Mouse (Mus musculus): ENCODE measurements around the gene Gimap9. TPM values are rescaled to one million over a fixed set of nuclear protein-coding genes. Genes with fewer than 3 reads are reported as not detected.
"Not testable (repeated sequence)": the region's sequence is repeated elsewhere in the genome, so short reads cannot be mapped to it uniquely, and the experiment has no call there.

Gimap9 gene
- polyA plus RNA-seq, 1 experiment from 2014 or later: 3.2 TPM

DNA sequence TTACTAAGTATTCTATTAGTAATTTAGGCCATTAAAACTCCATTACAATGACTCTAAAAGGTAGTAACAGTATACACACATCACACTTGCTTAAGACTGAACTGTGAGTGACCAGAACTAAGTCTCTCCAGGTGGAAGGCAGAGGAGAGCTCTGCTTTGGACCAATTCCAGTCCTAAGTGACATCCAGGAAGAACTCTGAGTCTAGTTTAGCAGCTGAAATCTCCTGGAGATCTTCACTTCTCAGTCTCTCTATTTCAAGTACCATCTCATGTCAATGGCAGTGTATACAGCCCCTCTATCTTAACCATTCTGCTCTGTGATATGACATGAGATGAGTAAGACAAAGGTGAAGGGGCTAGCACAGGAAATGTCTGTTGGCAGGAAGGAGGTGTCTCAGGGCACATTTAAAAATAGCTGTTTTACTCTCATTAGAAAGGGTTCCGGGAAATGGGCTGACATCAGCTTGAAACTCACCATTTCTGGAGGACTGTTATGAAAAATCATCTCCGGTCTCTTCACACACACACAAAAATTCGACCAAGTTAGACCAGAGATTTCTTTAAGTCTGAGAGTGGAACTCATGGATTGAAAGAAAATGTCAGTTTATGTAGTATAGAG lies 5.7 kb downstream of the Gimap9 start:
- DNase-seq (ENCODE audit: low spot score): no peak
- Histone ChIP-seq H3K9me3 (ENCODE audit: control insufficient read depth, low read length) (no peaks in the 10 kb centered on the region), H3K27ac (replicated peaks) (no peak overlapping the region), H3K36me3 (ENCODE audit: control insufficient read depth, insufficient read depth, low read length) (no peaks in the 10 kb centered on the region), H3K27me3 (ENCODE audit: control insufficient read depth, insufficient read depth, low read length) (no peaks in the 10 kb centered on the region), H3K4me3 (ENCODE audit: low read depth, low read length) (no peak overlapping the region), H3K4me1 (replicated peaks; ENCODE audit: control insufficient read depth, insufficient read depth) (no peaks in the 10 kb centered on the region), H3K9ac (ENCODE audit: low read length) (no peak overlapping the region), H3K4me2 (replicated peaks; ENCODE audit: low read depth) (no peak overlapping the region)
- WGBS: 68% methylated on average over 3 of the region's 3 CpGs
- no peak for TF ChIP-seq CTCF (IDR thresholded peaks at IDR 0.05; ENCODE audit: low read depth)
- TF ChIP-seq EP300 (optimal IDR thresholded peaks at IDR 0.05): no peak
- ATAC-seq (ENCODE audit: low FRiP score, low TSS enrichment): no peak

DNA sequence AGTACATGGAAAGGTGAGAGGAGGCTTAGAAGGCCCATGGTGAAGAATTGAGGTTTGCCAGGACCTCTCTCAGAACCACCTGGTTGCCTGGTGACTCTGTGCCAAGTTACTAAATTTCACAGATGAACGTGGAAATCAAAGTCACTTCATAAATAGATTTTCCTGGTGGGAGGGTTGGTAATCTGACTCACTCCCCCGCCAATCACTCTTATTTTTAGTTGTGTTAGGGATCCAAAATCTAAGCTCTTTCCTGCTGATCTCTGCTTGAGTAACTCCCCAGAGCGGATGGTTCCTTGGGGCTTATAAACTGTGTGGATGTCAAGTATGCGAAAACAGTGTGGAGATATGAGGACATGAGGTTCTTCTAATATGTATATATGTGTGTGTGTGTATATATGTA lies 6.3 kb downstream of the Gimap9 start:
- 61% methylated on average over 4 of the region's 4 CpGs for WGBS
- no peaks in the 10 kb centered on the region for H3K4me1 ChIP-seq (replicated peaks; ENCODE audit: control insufficient read depth, insufficient read depth)
- H3K4me2 ChIP-seq (replicated peaks; ENCODE audit: low read depth): no peak overlapping the region
- TF ChIP-seq CTCF (IDR thresholded peaks at IDR 0.05; ENCODE audit: low read depth) (no peak), EP300 (optimal IDR thresholded peaks at IDR 0.05) (no peak)
- no peak overlapping the region for H3K27ac ChIP-seq (replicated peaks)
- no peaks in the 10 kb centered on the region for H3K27me3 ChIP-seq (ENCODE audit: control insufficient read depth, insufficient read depth, low read length)
- H3K36me3 ChIP-seq (ENCODE audit: control insufficient read depth, insufficient read depth, low read length): no peaks in the 10 kb centered on the region
- H3K9ac ChIP-seq (ENCODE audit: low read length): no peak overlapping the region
- no peak overlapping the region for H3K4me3 ChIP-seq (ENCODE audit: low read depth, low read length)
- H3K9me3 ChIP-seq (ENCODE audit: control insufficient read depth, low read length): no peaks in the 10 kb centered on the region
- DNase-seq (ENCODE audit: low spot score): no peak
- no peak for ATAC-seq (ENCODE audit: low FRiP score, low TSS enrichment)

DNA sequence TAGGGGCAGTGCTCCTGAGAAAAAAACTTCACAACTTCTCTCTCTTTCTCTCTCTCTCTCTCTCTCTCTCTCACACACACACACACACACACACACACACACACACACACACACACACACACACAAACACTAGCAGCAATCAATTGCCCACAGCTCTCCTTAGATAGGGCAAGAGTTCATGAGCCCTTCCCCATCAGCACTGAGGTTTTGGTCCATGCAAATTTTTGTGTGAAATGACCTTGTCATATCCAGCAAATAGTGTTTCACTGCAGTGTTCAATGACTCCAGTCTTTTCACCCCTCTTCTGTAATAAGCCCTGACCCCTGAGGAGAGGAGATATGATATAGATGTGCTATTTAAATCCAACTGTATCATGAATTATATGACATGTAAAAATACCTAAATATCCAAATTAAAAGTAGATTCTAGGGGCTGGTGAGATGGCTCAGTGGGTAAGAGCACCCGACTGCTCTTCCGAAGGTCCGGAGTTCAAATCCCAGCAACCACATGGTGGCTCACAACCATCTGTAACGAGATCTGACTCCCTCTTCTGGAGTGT lies 7.4 kb downstream of the Gimap9 start:
- not testable (repeated sequence) for H3K27ac ChIP-seq (replicated peaks); H3K36me3 ChIP-seq (ENCODE audit: control insufficient read depth, insufficient read depth, low read length); H3K9me3 ChIP-seq (ENCODE audit: control insufficient read depth, low read length); H3K4me1 ChIP-seq (replicated peaks; ENCODE audit: control insufficient read depth, insufficient read depth); DNase-seq (ENCODE audit: low spot score); ATAC-seq (ENCODE audit: low FRiP score, low TSS enrichment); H3K4me2 ChIP-seq (replicated peaks; ENCODE audit: low read depth); H3K4me3 ChIP-seq (ENCODE audit: low read depth, low read length); H3K27me3 ChIP-seq (ENCODE audit: control insufficient read depth, insufficient read depth, low read length); H3K9ac ChIP-seq (ENCODE audit: low read length)
- WGBS: 98% methylated on average over 3 of the region's 4 CpGs

DNA sequence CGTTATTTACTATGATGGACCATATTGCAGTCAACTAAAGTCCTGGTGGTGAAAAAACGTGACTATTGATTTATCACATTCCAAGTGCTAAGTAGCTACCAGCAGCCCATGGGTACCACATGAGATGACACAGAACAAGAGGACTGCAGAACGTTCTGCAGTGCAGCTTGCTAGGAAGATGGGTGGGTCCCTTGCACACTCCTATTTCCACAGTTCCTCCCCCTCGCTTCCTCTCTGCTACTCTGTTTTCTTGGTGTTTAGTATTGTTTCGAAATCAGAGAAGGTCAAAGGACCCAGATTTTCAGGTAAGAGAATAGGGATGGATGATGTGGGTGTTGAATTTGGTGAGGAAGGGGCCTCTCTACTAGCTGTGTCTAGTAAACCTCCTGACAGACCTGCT lies 8.4 kb downstream of the Gimap9 start, which contains the start of gene Gimap4:
Gene Gimap4, plus strand, starts transcription at position 231 of the 400 bp plus-strand sequence.
- no peak for ATAC-seq (ENCODE audit: low FRiP score, low TSS enrichment)
- Histone ChIP-seq H3K9ac (ENCODE audit: low read length) (no peak within 1 kb of the TSS), H3K27ac (replicated peaks) (no peak within 1 kb of the TSS; the same call in 1 of the 2 replicates), H3K27me3 (ENCODE audit: control insufficient read depth, insufficient read depth, low read length) (no peaks in the 10 kb centered on the region), H3K4me2 (replicated peaks; ENCODE audit: low read depth) (no peak within 1 kb of the TSS), H3K4me1 (replicated peaks; ENCODE audit: control insufficient read depth, insufficient read depth) (no peaks in the 10 kb centered on the region), H3K36me3 (ENCODE audit: control insufficient read depth, insufficient read depth, low read length) (no peaks in the 10 kb centered on the region), H3K4me3 (ENCODE audit: low read depth, low read length) (no peak within 1 kb of the TSS), H3K9me3 (ENCODE audit: control insufficient read depth, low read length) (no peaks in the 10 kb centered on the region)
- no peak for TF ChIP-seq EP300 (optimal IDR thresholded peaks at IDR 0.05)
- DNase-seq (ENCODE audit: low spot score): peak; percentile 2
- whole genome bisulfite sequencing: 62% methylated on average over 5 of the region's 5 CpGs

DNA sequence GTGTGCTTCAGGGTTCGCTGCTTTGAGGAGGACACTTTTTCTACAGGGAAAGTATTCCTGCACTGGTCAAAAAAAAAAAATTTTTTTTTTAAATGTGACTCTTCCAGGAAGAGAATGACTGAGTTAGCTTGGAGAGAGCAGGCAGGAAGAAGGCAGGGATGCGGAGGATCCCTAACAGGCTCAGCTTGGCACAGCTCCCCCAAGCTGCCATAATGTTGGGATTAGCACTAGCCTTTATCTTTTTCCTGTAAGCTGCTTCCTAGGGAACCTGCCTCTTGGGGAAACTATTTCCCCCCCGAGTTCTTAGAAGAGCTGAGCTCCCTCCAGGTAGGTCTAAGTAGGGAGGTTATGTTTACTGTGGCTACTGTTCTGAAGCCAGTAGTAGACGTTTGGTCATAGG lies 8.9 kb downstream of the Gimap9 start:
- Histone ChIP-seq H3K36me3 (ENCODE audit: control insufficient read depth, insufficient read depth, low read length) (no peaks in the 10 kb centered on the region), H3K4me2 (replicated peaks; ENCODE audit: low read depth) (no peak overlapping the region), H3K27me3 (ENCODE audit: control insufficient read depth, insufficient read depth, low read length) (no peaks in the 10 kb centered on the region), H3K27ac (replicated peaks) (no peak overlapping the region; the same call in 1 of the 2 replicates), H3K9me3 (ENCODE audit: control insufficient read depth, low read length) (no peaks in the 10 kb centered on the region), H3K4me3 (ENCODE audit: low read depth, low read length) (no peak overlapping the region), H3K9ac (ENCODE audit: low read length) (no peak overlapping the region), H3K4me1 (replicated peaks; ENCODE audit: control insufficient read depth, insufficient read depth) (no peaks in the 10 kb centered on the region)
- 56% methylated on average over 4 of the region's 4 CpGs for WGBS
- DNase-seq (ENCODE audit: low spot score) (no peak), ATAC-seq (ENCODE audit: low FRiP score, low TSS enrichment) (no peak)
- TF ChIP-seq EP300 (optimal IDR thresholded peaks at IDR 0.05) (no peak), CTCF (IDR thresholded peaks at IDR 0.05; ENCODE audit: low read depth) (no peak)

DNA sequence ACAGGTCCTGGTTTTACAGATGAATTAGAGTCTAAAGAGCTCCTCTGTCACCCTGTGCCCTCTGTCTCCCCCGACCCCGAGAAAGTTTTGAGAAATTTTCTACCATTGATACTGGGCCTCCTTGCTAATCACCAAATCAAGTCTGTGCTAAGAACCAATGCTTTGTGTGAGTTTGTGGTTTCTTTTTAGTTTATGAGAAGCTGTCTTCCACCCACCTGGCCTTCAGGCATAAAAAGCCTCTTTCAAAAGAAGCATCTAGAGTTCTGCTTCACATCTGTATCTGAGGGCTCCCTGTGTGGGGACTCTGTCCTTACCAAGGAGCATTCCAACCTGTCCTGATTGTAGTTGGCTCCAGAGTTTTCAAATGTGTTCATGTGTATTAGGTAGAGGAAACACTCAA lies 9.3 kb downstream of the Gimap9 start:
- Histone ChIP-seq H3K27me3 (ENCODE audit: control insufficient read depth, insufficient read depth, low read length) (no peaks in the 10 kb centered on the region), H3K9me3 (ENCODE audit: control insufficient read depth, low read length) (no peaks in the 10 kb centered on the region), H3K4me3 (ENCODE audit: low read depth, low read length) (no peak overlapping the region), H3K4me2 (replicated peaks; ENCODE audit: low read depth) (no peak overlapping the region), H3K36me3 (ENCODE audit: control insufficient read depth, insufficient read depth, low read length) (no peaks in the 10 kb centered on the region), H3K9ac (ENCODE audit: low read length) (no peak overlapping the region), H3K4me1 (replicated peaks; ENCODE audit: control insufficient read depth, insufficient read depth) (no peaks in the 10 kb centered on the region), H3K27ac (replicated peaks) (peak overlapping the region; percentile 8; the same call in 1 of the 2 replicates)
- TF ChIP-seq EP300 (optimal IDR thresholded peaks at IDR 0.05): no peak
- no peak for TF ChIP-seq CTCF (IDR thresholded peaks at IDR 0.05; ENCODE audit: low read depth)
- ATAC-seq (ENCODE audit: low FRiP score, low TSS enrichment) (no peak), DNase-seq (ENCODE audit: low spot score) (no peak)
- 75% methylated on average over 2 of the region's 2 CpGs for WGBS

Measured in stomach, postnatal 0 days (tissue).